Mouse (Mus musculus) cerebellum, adult 2 months (tissue): Measurements from ENCODE around the gene Pabpn1.

Experiments used
- CTCF ChIP-seq: fragments of 200-500 bp; IDR thresholded peaks from 2 replicates; pipeline ENCODE4 v1.5.1; 2011; ENCODE audit warnings: low read depth, mild to moderate bottlenecking, control low read depth, low read length, moderate library complexity, borderline replicate concordance; ENCODE audit not compliant: insufficient read depth
- POLR2A ChIP-seq: fragments of 200-500 bp; IDR thresholded peaks from 2 replicates; pipeline ENCODE4 v1.6.1; 2011; ENCODE audit warnings: low read length, control low read depth, borderline replicate concordance; ENCODE audit not compliant: insufficient read depth

GRCm38 (mm10) chr14:54935904-54936830 is 43.9 kb downstream of the Pabpn1 start, which contains the start of gene Cmtm5:
- TF ChIP-seq CTCF, result no peak; the same call in 1 of the 2 replicates
- TF ChIP-seq POLR2A, result no peak
